Mouse (Mus musculus) left cerebral cortex, postnatal 14 days (tissue): Measurements from ENCODE around the gene BC051019. TPM values are rescaled to one million over a fixed set of nuclear protein-coding genes. Genes with fewer than 3 reads are reported as not detected.

ENCODE experiments used
- DNase-seq, 2 experiments: peaks; one replicate each; pipeline ENCODE4 v3.0.0; 2021 to 2022; ENCODE audit warnings: low spot score in 2 of 2, mixed read lengths in 1 of 2
- intact Hi-C: fragments of 180-260 bp; cut with DNase I; formaldehyde crosslinking; loops from one replicate; pipeline ENCODE4 v1.15.1; 2025
- long read RNA-seq, 2 experiments: library from polyadenylated mRNA; stranded (forward); transcript quantifications; one replicate each; pipeline ENCODE4 v2.0.0; 2021
- total RNA-seq, 2 experiments: library from RNA; stranded (reverse); gene quantifications; 2 replicates each; pipeline ENCODE4 v1.2.3; 2021

BC051019 gene
- not detected for total RNA-seq
- long read RNA-seq, experiment 1: 0 reads
- long read RNA-seq, experiment 2: 0 reads

GRCm38 (mm10) chr7:109723697-109724096 lies at the start of gene BC051019:
BC051019 (minus strand) TSS chr7:109723850.
- intact Hi-C loops: no loop called here
- no peak for DNase-seq

GRCm38 (mm10) chr7:109772251-109772650 lies 48.6 kb upstream of the BC051019 start:
- intact Hi-C loops: no loop called here

GRCm38 (mm10) chr7:109768699-109769383 lies 45.2 kb upstream of the BC051019 start:
- intact Hi-C loops: no loop called here
- DNase-seq: no peak

More at GRCm38 (mm10) chr7:109772251-109772650, 48.6 kb upstream of the BC051019 start:
- no peak for DNase-seq

GRCm38 (mm10) chr7:109767575-109768350 lies 44.1 kb upstream of the BC051019 start:
- intact Hi-C loops: no loop called here
- DNase-seq: no peak

- intact Hi-C loops: no loop called here
- DNase-seq: no peak
Measured at GRCm38 (mm10) chr7:109764009-109764408, 40.4 kb upstream of the BC051019 start.

- no peak for DNase-seq
- intact Hi-C loops: loop anchor here (10.0 kb wide), 1 partner anchor 139 kb away; no protein-coding TSS in a partner anchor
Measured at GRCm38 (mm10) chr7:109756291-109756690, 32.6 kb upstream of the BC051019 start.

GRCm38 (mm10) chr7:109754034-109754433 lies 30.4 kb upstream of the BC051019 start:
- no peak for DNase-seq
- intact Hi-C loops: loop anchor here (10.0 kb wide), 1 partner anchor 141 kb away; no protein-coding TSS in a partner anchor

GRCm38 (mm10) chr7:109752008-109752925 lies 28.6 kb upstream of the BC051019 start, which contains the start of gene Tmem9b:
Tmem9b (minus strand) TSS chr7:109752875.
- intact Hi-C loops: loop anchor here (10.0 kb wide), 1 partner anchor 143 kb away; no protein-coding TSS in a partner anchor

GRCm38 (mm10) chr7:109751427-109752007 lies 27.9 kb upstream of the BC051019 start:
- intact Hi-C loops: loop anchor here (10.0 kb wide), 1 partner anchor 143 kb away; no protein-coding TSS in a partner anchor
- no peak for DNase-seq

More at GRCm38 (mm10) chr7:109752008-109752925, 28.6 kb upstream of the BC051019 start, which contains the start of gene Tmem9b:
- DNase-seq: peak; percentile 76 to 80

GRCm38 (mm10) chr7:109747747-109748146 lies 24.1 kb upstream of the BC051019 start:
- intact Hi-C loops: no loop called here
- DNase-seq: no peak

GRCm38 (mm10) chr7:109741703-109742102 lies 18.1 kb upstream of the BC051019 start:
- no peak for DNase-seq
- intact Hi-C loops: no loop called here

- no peak for DNase-seq
- intact Hi-C loops: no loop called here
Measured at GRCm38 (mm10) chr7:109741060-109741459, 17.4 kb upstream of the BC051019 start.

GRCm38 (mm10) chr7:109739822-109740370 lies 16.2 kb upstream of the BC051019 start:
- intact Hi-C loops: no loop called here
- DNase-seq: no peak

GRCm38 (mm10) chr7:109734806-109735205 lies 11.2 kb upstream of the BC051019 start:
- DNase-seq: no peak
- intact Hi-C loops: no loop called here

GRCm38 (mm10) chr7:109731626-109732025 lies 8.0 kb upstream of the BC051019 start, which contains the start of gene Ascl3:
Ascl3 (minus strand) TSS chr7:109731726.
- no peak for DNase-seq
- intact Hi-C loops: no loop called here

- intact Hi-C loops: no loop called here
- no peak for DNase-seq
Measured at GRCm38 (mm10) chr7:109723114-109723513, 536 bp downstream of the BC051019 start.

GRCm38 (mm10) chr7:109722618-109723017 lies 1.0 kb downstream of the BC051019 start:
- peak in 1 of 2 experiments; percentile 45 for DNase-seq
- intact Hi-C loops: no loop called here

GRCm38 (mm10) chr7:109719286-109719685 lies 4.4 kb downstream of the BC051019 start:
- intact Hi-C loops: loop anchor here (5.0 kb wide), 1 partner anchor 187 kb away; no protein-coding TSS in a partner anchor
- DNase-seq: peak; percentile 63 to 66
